Mouse (Mus musculus): ENCODE measurements at regions not wholly inside any gene's neighbourhood (a gene's known extent, or its start where the extent isn't known, plus 50 kb on each side); places are given as distances from the start of the nearest gene placed in this dataset.

GRCm38 (mm10) chr10:125884563-125884962 is 81.4 kb upstream of the Lrig3 start:
- no peak for TF ChIP-seq POLR2A (IDR thresholded peaks at IDR 0.05; ENCODE audit: insufficient read depth, low read depth, low read length)
- TF ChIP-seq CTCF (IDR thresholded peaks at IDR 0.05; ENCODE audit: insufficient read depth, low read depth, low read length) = no peak

Data from olfactory bulb, adult 2 months (tissue).